Mouse (Mus musculus): Measurements from ENCODE around the gene 2310057M21Rik.

DNA sequence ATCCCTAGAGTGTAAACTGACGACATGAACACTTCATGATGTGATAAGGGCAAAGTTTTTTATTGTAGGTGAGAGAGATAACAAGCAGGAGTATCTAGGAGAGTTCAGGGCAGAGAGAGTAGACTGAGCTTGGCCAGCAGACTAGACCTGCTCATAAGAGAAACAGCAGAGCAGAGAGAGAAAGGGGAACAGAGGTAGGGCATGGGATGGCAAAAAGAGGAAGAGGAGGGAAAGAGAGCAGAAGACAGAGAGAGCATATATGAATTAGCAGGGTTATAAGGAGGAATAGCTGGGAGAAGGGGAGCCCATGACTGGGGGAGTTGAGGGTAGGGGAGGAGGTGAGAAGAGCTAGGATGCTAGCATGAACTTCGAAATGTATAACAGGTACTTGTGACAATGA lies 30.9 kb downstream of the 2310057M21Rik start:
- TF ChIP-seq CTCF (IDR thresholded peaks at IDR 0.05; ENCODE audit: low read depth, low read length) (no peak), POLR2A (IDR thresholded peaks at IDR 0.05; ENCODE audit: extremely low read depth, insufficient read depth, low read length) (no peak)

Measured in liver, adult 2 months (tissue).